Mouse (Mus musculus) skeletal muscle tissue, postnatal 0 days (tissue): ENCODE results near the gene Gmip. TPM values are rescaled to one million over a fixed set of nuclear protein-coding genes. Genes with fewer than 3 reads are reported as not detected.

Experiments
- polyA plus RNA-seq: library from polyadenylated mRNA; unstranded; fragments of >200 nt; fragmentation: Nextera tagmentation; extraction: Ambion mirVana; gene quantifications from 2 replicates; pipeline ENCODE4 v1.2.1, GENCODE M21; 2015

Gmip gene
- polyA plus RNA-seq, result 4.4 and 4.9 TPM in 2 replicates

DNA sequence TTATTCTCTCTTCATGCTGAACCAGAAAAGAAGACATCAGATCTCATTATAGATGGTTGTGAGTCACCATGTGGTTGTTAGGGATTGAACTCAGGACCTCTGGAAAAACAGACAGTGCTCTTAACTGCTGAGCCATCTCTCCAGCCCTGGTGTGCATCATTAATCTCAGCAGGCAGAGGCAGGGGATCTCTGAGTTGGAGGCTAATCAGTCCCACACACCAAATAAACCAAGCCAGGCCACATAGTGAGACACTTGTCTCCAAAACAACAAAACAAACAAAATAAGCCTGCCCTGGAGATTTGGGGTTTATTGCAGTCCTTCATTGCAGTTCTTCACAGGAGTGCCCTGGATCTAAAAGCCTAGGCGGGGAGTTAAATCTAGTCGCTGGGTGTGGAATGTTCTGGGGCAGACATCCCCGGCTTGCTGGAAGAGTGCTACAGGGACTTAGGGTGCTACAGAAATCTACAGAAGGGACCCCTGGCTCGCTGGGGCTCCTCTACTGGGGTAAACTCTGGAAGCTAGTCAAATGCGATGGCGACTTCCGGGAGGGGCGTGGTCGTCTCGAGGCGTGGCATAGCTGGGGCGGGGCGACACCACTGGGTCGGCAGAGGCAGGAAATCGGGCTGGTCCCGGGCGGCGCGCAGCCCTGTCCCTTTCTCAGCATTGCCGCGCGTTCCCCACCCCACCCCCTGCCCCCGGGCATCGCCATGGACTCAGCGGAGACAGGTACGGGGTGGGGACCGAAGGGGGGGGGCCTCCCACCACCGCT, at the start of gene Gmip:
Gene Gmip, plus strand, starts transcription at position 586 of the 770 bp plus-strand sequence.

GRCm38 (mm10) chr8:69774503-69775148, 33.9 kb upstream of the Gmip start, which contains the start of gene Gm20422:
Gm20422 (minus strand) TSS chr8:69774886.

DNA sequence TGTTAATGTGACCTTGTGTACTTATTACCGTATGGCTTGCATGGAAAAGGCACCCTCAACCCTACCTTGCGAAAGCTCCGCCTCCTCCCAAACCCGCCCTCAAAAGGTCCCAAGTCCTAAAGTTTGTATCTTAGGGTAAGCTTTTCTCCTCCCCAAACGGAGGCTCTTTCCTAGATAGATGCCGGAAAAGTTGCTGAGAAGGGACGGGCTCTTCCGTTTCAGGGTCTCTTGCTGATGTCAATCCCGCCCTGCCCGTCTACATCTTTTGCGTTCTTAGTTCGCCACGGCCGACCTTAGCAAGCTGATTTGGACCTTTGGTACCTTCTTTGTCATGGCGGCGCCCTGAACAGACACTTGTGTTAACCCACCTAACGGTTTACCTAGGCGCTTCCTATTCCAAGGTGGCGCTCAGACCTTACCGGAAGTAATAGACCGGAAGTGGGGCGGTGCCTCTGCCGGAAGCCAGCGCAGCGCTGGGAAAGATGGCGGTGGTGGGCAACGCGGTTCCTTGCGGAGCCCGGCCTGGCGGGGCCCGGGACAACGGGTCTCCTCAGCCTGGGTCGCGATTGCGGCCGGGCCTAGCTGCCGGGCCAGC, 17.6 kb upstream of the Gmip start, which contains the start of the genes Atp13a1 and Zfp866:
Gene Atp13a1, plus strand, starts transcription at position 391 of the 595 bp plus-strand sequence.
Gene Zfp866, minus strand, starts transcription at position 406 of the 595 bp plus-strand sequence.

DNA sequence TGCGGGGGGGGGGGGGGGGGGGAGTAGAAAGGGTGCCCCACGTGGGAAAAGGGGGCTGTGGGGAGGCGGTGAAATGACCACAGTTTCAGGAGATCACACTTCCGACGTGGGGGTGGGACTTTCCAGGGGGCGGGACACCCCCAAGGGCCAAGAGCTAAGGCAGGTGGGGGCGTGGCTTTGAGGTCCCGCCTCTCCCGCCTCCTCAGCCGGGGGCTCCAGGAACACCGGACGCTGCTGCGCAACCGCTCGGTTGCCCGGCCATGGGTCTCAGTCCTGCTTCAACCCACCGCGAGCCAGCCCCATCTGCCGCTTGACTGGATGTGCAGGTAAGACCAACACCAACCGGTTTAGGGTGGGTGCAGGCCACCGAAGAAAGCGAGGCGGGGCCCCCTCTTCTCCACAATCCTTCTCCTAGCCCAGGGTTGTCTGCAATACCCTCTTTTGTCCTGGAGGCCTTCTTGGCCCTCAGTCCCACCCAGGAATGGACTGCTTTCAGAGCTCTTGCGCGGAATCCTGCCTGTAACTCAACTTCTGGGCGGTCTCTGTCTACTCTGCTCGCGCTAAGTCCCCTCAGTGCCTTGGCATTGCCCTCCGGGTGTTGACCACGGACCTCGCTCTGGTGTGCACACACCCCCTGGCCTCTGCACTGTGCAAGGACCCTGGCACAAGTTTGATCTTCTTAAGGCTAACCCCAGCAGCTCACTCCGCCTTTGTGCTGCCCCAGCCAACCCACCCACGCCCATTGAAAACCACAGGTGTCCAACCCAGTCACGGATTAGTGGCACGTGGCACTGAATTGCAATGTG, 14.1 kb downstream of the Gmip start, which contains the start of gene Lpar2:
Gene Lpar2, plus strand, starts transcription at position 44 of the 806 bp plus-strand sequence.

GRCm38 (mm10) chr8:69832298-69832853, 23.9 kb downstream of the Gmip start, which contains the start of gene Pbx4:
Pbx4 (plus strand) TSS chr8:69832491.

Other genes starting within 250 kb of the Gmip start
- 7.3 and 9.1 TPM in 2 replicates for gene Zfp868, start 183.1 kb upstream of the Gmip start, polyA plus RNA-seq
- 0.49 and 0.55 TPM in 2 replicates for gene Zfp964, start 154.2 kb upstream of the Gmip start, polyA plus RNA-seq
- 6.7 and 9.1 TPM in 2 replicates for gene Zfp869, start 98.0 kb upstream of the Gmip start, polyA plus RNA-seq
- 3.4 and 3.9 TPM in 2 replicates for gene Zfp963, start 58.7 kb upstream of the Gmip start, polyA plus RNA-seq
- 0.58 and 1.1 TPM in 2 replicates for gene Gm20422, start 33.8 kb upstream of the Gmip start, polyA plus RNA-seq
- gene Atp13a1, start 17.5 kb upstream of the Gmip start, polyA plus RNA-seq, result 14.1 and 16.6 TPM in 2 replicates
- gene Zfp866, start 17.5 kb upstream of the Gmip start, polyA plus RNA-seq, result 7.8 and 8.3 TPM in 2 replicates
- not detected in 2 replicates for gene Lpar2, start 13.8 kb downstream of the Gmip start, polyA plus RNA-seq
- 1.5 and 1.8 TPM in 2 replicates for gene Pbx4, start 23.8 kb downstream of the Gmip start, polyA plus RNA-seq
- 0.76 and 1.2 TPM in 2 replicates for gene Cilp2, start 79.0 kb downstream of the Gmip start, polyA plus RNA-seq
- gene Tssk6, start 93.5 kb downstream of the Gmip start, polyA plus RNA-seq, result 1.3 and 1.7 TPM in 2 replicates
- gene Ndufa13, start 93.9 kb downstream of the Gmip start, polyA plus RNA-seq, result 313 and 340 TPM in 2 replicates
- 12.2 and 13.0 TPM in 2 replicates for gene Yjefn3, start 94.0 kb downstream of the Gmip start, polyA plus RNA-seq
- 20.4 and 23.2 TPM in 2 replicates for gene Gatad2a, start 187.7 kb downstream of the Gmip start, polyA plus RNA-seq
- 23.2 and 26.4 TPM in 2 replicates for gene Mau2, start 234.1 kb downstream of the Gmip start, polyA plus RNA-seq
- 21.5 and 24.3 TPM in 2 replicates for gene Sugp1, start 234.1 kb downstream of the Gmip start, polyA plus RNA-seq